Mouse (Mus musculus): ENCODE results near the gene Eif3i.
A peak's percentile ranks its signal among the peaks of the same experiment; 100 is the strongest.

The Eif3i gene

DNA sequence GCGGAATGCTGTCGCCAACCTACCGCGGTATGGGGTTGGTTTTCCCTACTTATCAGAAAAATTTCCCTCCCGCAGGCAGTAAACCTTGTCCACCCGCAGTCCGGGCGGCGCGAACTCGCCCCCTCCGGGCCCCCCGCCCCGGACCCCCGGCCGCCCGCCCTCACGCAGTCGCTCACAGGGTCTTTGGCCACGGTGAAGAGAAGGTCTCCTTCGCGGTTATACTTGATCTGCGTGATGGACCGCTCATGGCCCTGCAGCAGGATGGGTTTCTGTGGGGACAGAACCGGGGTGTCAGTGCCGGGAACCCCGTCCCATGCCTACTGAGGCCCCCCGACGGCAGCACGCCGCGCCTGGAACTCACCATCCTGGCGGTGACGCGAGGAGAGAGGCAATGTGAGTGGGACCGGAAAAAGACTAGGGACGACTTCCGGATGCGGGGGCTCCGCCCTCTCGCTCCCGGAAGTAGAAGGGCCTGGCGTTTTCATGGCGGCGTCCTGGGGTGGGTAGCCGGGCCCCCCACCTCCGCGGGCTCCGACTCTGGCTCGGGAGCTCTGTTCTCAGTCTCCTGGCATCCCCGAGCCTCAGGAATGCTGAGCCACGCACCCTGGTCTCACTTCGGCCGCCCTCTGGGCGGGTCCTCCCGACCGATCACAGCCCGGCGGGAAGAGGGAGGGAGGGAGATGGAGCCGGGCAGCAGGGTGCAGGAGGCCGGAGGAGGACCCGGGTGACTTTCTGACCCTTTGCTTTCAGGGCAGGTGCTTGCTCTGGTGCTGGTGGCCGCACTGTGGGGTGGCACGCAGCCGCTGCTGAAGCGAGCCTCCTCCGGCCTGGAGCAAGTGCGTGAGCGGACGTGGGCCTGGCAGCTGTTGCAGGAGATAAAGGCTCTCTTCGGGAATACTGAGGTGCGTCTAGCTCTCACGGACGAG is at the start of gene Eif3i, which contains the start of gene Tmem234:
TSS of gene Eif3i (minus strand) at position 416 of the 926 bp plus-strand sequence.
TSS of gene Tmem234 (plus strand) at position 436 of the 926 bp plus-strand sequence.
- DNase-seq (ENCODE audit: extremely low read depth, low read depth): peak; percentile 61

- DNase-seq (ENCODE audit: extremely low read depth, low read depth): no peak
These were observed 48.2 kb upstream of the Eif3i start for GRCm38 (mm10) chr4:129648656-129649055.

GRCm38 (mm10) chr4:129645204-129645603 is 44.8 kb upstream of the Eif3i start:
- DNase-seq (ENCODE audit: extremely low read depth, low read depth): no peak

DNA sequence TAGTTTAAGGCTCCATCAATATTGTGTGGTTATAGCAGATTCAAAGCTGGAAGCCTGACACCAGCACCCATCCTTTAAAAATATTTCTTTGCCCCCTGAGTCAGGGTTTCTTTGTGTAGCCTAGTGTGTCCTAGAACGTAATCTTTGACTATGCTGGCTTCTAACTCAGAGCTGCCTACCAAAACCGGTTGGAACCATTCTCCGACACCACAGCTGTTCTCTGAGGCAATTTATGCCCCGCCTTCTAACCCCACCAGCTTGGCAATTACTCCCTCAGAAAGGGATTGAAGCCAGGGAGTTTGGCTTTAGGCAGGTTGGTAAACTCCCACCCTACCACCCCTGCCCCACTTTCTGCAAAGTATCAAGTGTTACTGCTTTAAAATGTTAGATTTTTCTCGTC is 41.3 kb upstream of the Eif3i start:
- no peak for DNase-seq (ENCODE audit: extremely low read depth, low read depth)

DNA sequence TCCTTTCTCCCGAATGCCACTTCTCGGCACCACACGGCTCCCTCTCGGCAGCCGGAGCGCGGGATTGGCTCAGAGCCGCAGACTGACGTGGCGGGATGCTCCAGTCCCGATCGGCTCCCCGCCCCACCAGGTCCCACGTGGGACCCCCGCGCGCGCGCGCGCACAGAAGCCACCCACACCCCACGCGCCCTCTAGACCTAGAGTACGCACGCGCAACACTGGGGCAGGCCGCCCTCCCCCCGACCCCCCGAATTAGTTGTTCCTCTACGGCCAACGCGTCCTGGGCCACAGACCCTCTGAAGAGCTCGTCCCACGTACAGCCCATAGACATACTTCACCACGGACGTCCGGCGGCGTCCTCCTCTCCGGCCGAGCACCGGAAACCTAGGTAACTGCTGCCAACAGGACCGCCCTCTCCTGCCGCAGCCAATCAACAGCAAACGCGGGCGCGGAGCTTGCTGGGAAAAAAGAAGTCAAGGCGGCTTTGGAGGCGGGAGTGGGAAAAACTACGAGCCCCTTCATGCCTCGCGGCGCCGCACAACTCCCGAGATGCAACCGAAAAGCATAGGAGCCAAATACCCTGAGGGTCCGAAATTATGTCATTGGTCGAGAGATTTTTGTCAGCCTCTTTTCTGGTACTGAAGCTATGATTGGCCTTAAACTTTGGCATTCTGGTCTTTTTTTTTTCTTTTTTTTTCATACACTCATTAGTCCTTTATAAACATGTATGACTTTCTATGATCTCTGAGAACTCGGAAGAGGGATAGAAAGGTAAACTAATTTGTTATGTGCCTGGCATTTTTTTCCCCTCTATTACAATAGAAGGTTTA is 40.4 kb upstream of the Eif3i start, which contains the start of gene Txlna:
TSS of gene Txlna (minus strand) at position 428 of the 830 bp plus-strand sequence.
- peak; percentile 98 for DNase-seq (ENCODE audit: extremely low read depth, low read depth)

DNA sequence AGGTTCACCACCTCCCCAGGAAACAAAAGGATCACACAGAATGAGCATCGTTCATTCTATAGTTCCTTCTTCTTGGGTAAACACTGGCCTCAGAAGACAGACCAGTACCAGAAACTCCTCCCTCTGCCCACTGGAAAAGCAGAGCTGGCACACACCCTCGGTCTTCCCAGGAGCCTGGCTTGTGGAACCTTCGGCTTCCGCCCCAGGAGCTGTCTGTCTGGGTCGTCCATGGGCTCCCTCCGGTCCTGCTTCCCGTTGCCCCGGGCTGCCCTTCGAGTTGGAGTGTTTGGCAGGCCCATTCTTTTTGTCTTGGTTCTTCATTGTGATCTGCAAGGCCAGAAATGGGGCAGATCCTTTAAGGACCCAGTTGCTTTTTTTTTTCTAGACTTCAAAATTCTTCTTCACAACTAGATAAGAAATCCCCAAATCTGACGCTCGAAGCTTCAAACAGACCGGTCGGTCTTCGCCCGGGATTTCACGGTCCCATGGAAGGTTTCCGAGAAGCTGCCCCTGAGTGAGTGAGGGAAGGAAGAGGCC is 39.7 kb upstream of the Eif3i start:
- no peak for DNase-seq (ENCODE audit: extremely low read depth, low read depth)

DNA sequence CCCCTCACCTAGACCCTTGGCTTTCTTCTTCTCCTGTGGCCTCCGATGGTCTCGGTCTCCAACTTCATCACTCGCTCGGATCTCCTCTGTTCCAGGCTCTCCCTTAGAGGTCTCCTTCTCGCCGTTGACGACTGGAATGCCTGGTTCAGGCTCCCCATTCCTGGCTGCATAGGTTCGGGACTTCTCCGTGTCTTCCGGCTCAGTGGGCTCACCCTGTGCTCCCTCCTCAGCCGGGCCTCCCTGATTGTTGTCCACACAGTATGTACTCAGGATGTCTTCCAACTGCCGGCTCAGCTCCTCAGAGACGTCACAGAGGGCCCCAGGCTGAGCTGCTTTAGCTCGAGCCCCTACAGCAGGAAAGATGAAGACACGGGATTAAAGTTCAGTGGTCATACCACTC is 38.8 kb upstream of the Eif3i start:
- DNase-seq (ENCODE audit: extremely low read depth, low read depth): no peak

GRCm38 (mm10) chr4:129633852-129634251 is 33.4 kb upstream of the Eif3i start:
- DNase-seq (ENCODE audit: extremely low read depth, low read depth): peak; percentile 26

DNA sequence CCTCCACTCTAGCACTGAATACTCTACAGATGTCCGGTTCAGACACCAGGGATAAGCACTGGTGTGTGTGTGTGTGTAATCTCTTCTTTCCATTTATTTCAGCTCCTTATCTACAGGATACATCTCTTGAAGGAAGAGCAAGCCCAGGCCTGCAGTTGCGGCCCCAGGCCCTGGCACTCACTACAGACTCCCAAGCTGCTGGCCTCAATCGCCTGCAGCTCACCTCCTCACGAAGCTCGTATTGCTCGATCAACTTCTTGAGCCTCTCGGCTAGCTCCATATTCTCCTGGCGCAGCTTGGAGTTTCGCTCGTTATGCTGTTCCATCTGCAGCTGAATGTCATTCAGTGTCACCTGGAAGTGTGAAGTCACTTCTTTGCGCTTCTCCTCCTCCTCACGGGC is 31.4 kb upstream of the Eif3i start:
- no peak for DNase-seq (ENCODE audit: extremely low read depth, low read depth)

- no peak for DNase-seq (ENCODE audit: extremely low read depth, low read depth)
These were observed 30.5 kb upstream of the Eif3i start for GRCm38 (mm10) chr4:129630944-129631343.

GRCm38 (mm10) chr4:129626035-129626434 is 25.6 kb upstream of the Eif3i start:
- DNase-seq (ENCODE audit: extremely low read depth, low read depth): no peak

DNA sequence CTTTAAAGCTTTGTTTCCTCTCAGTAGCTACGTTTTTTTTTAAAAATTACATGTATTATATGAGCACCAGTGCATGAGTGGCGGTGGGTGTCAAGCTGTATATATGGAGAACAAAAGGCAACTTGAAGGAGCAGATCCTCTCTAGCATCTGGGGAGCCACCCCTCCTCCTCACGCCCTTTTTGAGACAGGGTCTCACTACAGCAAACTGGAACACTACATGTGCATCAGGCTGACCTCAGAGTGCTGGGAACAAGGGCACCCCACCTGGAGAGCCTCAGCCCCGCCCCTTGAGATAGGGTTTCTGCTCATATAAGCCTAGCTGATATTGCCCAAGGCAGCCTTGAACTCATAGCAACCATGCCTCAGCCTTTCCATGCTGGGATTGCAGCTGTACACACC is 25.0 kb upstream of the Eif3i start:
- DNase-seq (ENCODE audit: extremely low read depth, low read depth): peak; percentile 12

- peak; percentile 56 for DNase-seq (ENCODE audit: extremely low read depth, low read depth)
These were observed 24.6 kb upstream of the Eif3i start for GRCm38 (mm10) chr4:129625029-129625370.

GRCm38 (mm10) chr4:129624281-129625028 is 24.0 kb upstream of the Eif3i start:
- peak; percentile 91 for DNase-seq (ENCODE audit: extremely low read depth, low read depth)

DNA sequence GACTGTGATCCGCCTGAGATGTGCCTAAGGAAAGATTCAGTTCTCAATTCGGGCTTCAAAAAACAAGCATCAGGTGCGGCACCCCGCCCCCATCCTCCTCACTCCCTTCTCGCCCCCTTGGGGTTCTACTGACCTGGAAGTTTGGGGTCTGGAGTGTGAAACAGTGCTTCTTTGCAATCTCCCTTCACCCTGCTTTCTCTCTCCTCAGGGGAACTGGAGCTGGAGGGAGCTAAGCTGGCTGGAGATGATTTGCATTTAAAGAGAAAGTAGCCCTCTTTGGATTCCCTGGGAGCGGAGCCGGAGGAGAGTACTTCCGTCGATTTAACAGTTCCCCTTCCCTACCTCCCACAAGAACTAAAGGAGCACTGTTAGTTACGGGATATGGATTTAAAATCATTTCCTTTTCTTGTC is 23.2 kb upstream of the Eif3i start, which contains the start of gene Ccdc28b:
TSS of gene Ccdc28b (minus strand) at position 267 of the 411 bp plus-strand sequence.
- DNase-seq (ENCODE audit: extremely low read depth, low read depth): peak; percentile 53

GRCm38 (mm10) chr4:129622803-129623535 is 22.5 kb upstream of the Eif3i start:
- no peak for DNase-seq (ENCODE audit: extremely low read depth, low read depth)

- no peak for DNase-seq (ENCODE audit: extremely low read depth, low read depth)
These were observed 21.8 kb upstream of the Eif3i start for GRCm38 (mm10) chr4:129622120-129622802.

GRCm38 (mm10) chr4:129621283-129621841 is 20.9 kb upstream of the Eif3i start:
- DNase-seq (ENCODE audit: extremely low read depth, low read depth): no peak

Measured in MEL-GATA-1-ER (cell line).